Mouse (Mus musculus) lung, postnatal 0 days (tissue): ENCODE measurements around the gene Reps1.

Experiments used
- CTCF ChIP-seq: IDR thresholded peaks from 2 replicates; pipeline ENCODE4 v1.5.1; 2016; ENCODE audit warnings: antibody characterized with exemption, mild to moderate bottlenecking
- EP300 ChIP-seq: IDR thresholded peaks from 2 replicates; pipeline ENCODE4 v1.6.1; 2016; ENCODE audit warnings: antibody characterized with exemption, mild to moderate bottlenecking, control low read depth

DNA sequence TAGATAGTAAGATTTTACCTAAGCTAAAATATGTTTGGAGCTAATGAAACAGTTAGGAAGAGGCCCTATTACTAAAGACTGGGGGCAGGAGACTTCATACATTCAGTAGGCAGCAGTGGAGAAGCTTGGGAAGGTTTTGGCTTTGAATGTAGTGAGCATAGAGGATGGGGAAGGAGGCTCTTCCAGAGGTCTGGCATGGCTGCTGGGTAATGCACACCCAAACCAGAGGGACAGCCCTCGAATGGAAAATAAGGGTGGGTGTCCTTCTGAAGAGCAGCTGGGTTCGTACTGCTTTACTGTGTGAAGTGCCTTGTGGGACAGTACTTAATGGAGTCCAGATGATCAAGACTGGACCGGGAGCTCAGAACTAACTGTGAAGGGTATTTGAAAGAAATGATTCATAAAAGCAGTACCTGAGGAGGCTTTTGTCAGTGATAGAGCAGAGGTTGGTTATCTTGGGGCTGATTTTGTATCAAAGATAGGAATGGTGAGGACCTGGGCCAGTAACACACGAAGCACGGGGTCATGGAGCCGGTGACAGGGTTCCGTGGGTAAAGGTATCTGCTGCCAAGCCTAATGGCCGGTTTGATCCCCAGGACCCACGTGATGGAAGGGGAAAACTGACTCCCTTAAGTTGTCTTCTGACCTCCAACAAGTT is 3.1 kb downstream of the Reps1 start:
- TF ChIP-seq CTCF (no peak), EP300 (no peak)
